Mouse (Mus musculus): ENCODE measurements around the gene Btbd3. TPM values are rescaled to one million over a fixed set of nuclear protein-coding genes. Genes with fewer than 3 reads are reported as not detected.

Btbd3 gene
- total RNA-seq, 4 experiments from 2014 or later = 7.3 to 9.6 (median 8.1) TPM

- no peak for DNase-seq (ENCODE audit: low spot score in 2 of 2)
Measured at GRCm38 (mm10) chr2:138374556-138374955, 118.2 kb downstream of the Btbd3 start.

- DNase-seq (ENCODE audit: low spot score in 2 of 2) = no peak
Measured at GRCm38 (mm10) chr2:138378855-138379254, 122.5 kb downstream of the Btbd3 start.

- no peak for DNase-seq (ENCODE audit: low spot score in 2 of 2)
Measured at GRCm38 (mm10) chr2:138384762-138385161, 128.4 kb downstream of the Btbd3 start.

- DNase-seq (ENCODE audit: low spot score in 2 of 2) = no peak
Measured at GRCm38 (mm10) chr2:138388591-138388990, 132.2 kb downstream of the Btbd3 start.

GRCm38 (mm10) chr2:138403046-138403445 is 146.7 kb downstream of the Btbd3 start:
- no peak for DNase-seq (ENCODE audit: low spot score in 2 of 2)

- no peak for DNase-seq (ENCODE audit: low spot score in 2 of 2)
Measured at GRCm38 (mm10) chr2:138405753-138406528, 149.6 kb downstream of the Btbd3 start.

- no peak for DNase-seq (ENCODE audit: low spot score in 2 of 2)
Measured at GRCm38 (mm10) chr2:138406703-138407102, 150.3 kb downstream of the Btbd3 start.

- no peak for DNase-seq (ENCODE audit: low spot score in 2 of 2)
Measured at GRCm38 (mm10) chr2:138412537-138412936, 156.2 kb downstream of the Btbd3 start.

- DNase-seq (ENCODE audit: low spot score in 2 of 2) = no peak
Measured at GRCm38 (mm10) chr2:138422321-138422720, 166.0 kb downstream of the Btbd3 start.

- DNase-seq (ENCODE audit: low spot score in 2 of 2) = no peak
Measured at GRCm38 (mm10) chr2:138431991-138432390, 175.6 kb downstream of the Btbd3 start.

GRCm38 (mm10) chr2:138446466-138446865 is 190.1 kb downstream of the Btbd3 start:
- no peak for DNase-seq (ENCODE audit: low spot score in 2 of 2)

- no peak for DNase-seq (ENCODE audit: low spot score in 2 of 2)
Measured at GRCm38 (mm10) chr2:138446943-138447342, 190.6 kb downstream of the Btbd3 start.

- DNase-seq (ENCODE audit: low spot score in 2 of 2) = no peak
Measured at GRCm38 (mm10) chr2:138447681-138448080, 191.3 kb downstream of the Btbd3 start.

- no peak for DNase-seq (ENCODE audit: low spot score in 2 of 2)
Measured at GRCm38 (mm10) chr2:138468046-138468572, 211.7 kb downstream of the Btbd3 start.

- DNase-seq (ENCODE audit: low spot score in 2 of 2) = no peak
Measured at GRCm38 (mm10) chr2:138473407-138473806, 217.0 kb downstream of the Btbd3 start.

GRCm38 (mm10) chr2:138476486-138476885 is 220.1 kb downstream of the Btbd3 start:
- no peak for DNase-seq (ENCODE audit: low spot score in 2 of 2)

- no peak for DNase-seq (ENCODE audit: low spot score in 2 of 2)
Measured at GRCm38 (mm10) chr2:138477278-138477677, 220.9 kb downstream of the Btbd3 start.

- DNase-seq (ENCODE audit: low spot score in 2 of 2) = no peak
Measured at GRCm38 (mm10) chr2:138482541-138482940, 226.2 kb downstream of the Btbd3 start.

GRCm38 (mm10) chr2:138484871-138485270 is 228.5 kb downstream of the Btbd3 start:
- no peak for DNase-seq (ENCODE audit: low spot score in 2 of 2)

GRCm38 (mm10) chr2:138490688-138491405 is 234.5 kb downstream of the Btbd3 start:
- no peak for DNase-seq (ENCODE audit: low spot score in 2 of 2)

GRCm38 (mm10) chr2:138492176-138492575 is 235.8 kb downstream of the Btbd3 start:
- no peak for DNase-seq (ENCODE audit: low spot score in 2 of 2)

GRCm38 (mm10) chr2:138503866-138504380 is 247.6 kb downstream of the Btbd3 start:
- no peak for DNase-seq (ENCODE audit: low spot score in 2 of 2)
